Mouse (Mus musculus) MEL (cell line): Measurements from ENCODE around the gene Dhrs13. TPM values are rescaled to one million over a fixed set of nuclear protein-coding genes. Genes with fewer than 3 reads are reported as not detected.

Source experiments
- DNase-seq: peaks from one replicate; pipeline ENCODE4 v3.0.0; 2011; ENCODE audit warnings: low read depth, low spot score
- H3K27ac ChIP-seq: 2 replicates; pipeline ENCODE4 v1.5.1; 2012; ENCODE audit warnings: low read depth, mild to moderate bottlenecking, control low read depth, low read length, moderate library complexity; ENCODE audit not compliant: control insufficient read depth
- H3K27me3 ChIP-seq, 2 experiments: fragments of 150-350 bp in 1 of 2; sonication (generic) in 1 of 2; 2 replicates each; pipeline ENCODE4 v1.6.1; 2012; ENCODE audit warnings: low read length in 2 of 2, mild to moderate bottlenecking in 2 of 2, improper control_type of control experiment in 1 of 2, moderate library complexity in 1 of 2; ENCODE audit not compliant: insufficient read depth in 2 of 2, control insufficient read depth in 1 of 2
- H3K36me3 ChIP-seq, 2 experiments: 2 replicates each; pipeline ENCODE4 v1.6.1; 2012 to 2014; ENCODE audit warnings: low read length in 2 of 2, improper control_type of control experiment in 1 of 2, inconsistent platforms in 1 of 2, mild to moderate bottlenecking in 1 of 2; ENCODE audit not compliant: insufficient read depth in 2 of 2, control insufficient read depth in 1 of 2
- H3K4me1 ChIP-seq, 2 experiments: fragments of 150-350 bp in 1 of 2; sonication (generic) in 1 of 2; 2 replicates each; pipeline ENCODE4 v1.6.1; 2012; ENCODE audit warnings: low read length in 2 of 2, improper control_type of control experiment in 1 of 2, mild to moderate bottlenecking in 1 of 2; ENCODE audit not compliant: insufficient read depth in 2 of 2, control insufficient read depth in 1 of 2
- H3K4me3 ChIP-seq, 2 experiments: fragments of 150-350 bp in 1 of 2; sonication (generic) in 1 of 2; 2 replicates each; pipeline ENCODE4 v1.5.1; 2012; ENCODE audit warnings: low read depth in 2 of 2, low read length in 2 of 2, mild to moderate bottlenecking in 2 of 2, moderate library complexity in 2 of 2, control low read depth in 1 of 2, improper control_type of control experiment in 1 of 2; ENCODE audit not compliant: control insufficient read depth in 1 of 2, insufficient read depth in 1 of 2
- H3K79me2 ChIP-seq: 2 replicates; pipeline ENCODE4 v1.6.1; 2012; ENCODE audit warnings: mild to moderate bottlenecking, low read length, moderate library complexity; ENCODE audit not compliant: control insufficient read depth, poor library complexity, insufficient read depth
- H3K9ac ChIP-seq: 2 replicates; pipeline ENCODE4 v1.6.1; 2012; ENCODE audit warnings: low read depth, mild to moderate bottlenecking, control low read depth, low read length, moderate library complexity; ENCODE audit not compliant: control insufficient read depth, poor library complexity, severe bottlenecking
- H3K9me3 ChIP-seq: fragments of 150-350 bp; sonication (generic); replicated peaks from 2 replicates; pipeline ENCODE4 v1.6.1; 2012; ENCODE audit warnings: mild to moderate bottlenecking, low read length, improper control_type of control experiment, moderate library complexity; ENCODE audit not compliant: insufficient read depth
- CHD1 ChIP-seq: IDR thresholded peaks from 2 replicates; pipeline ENCODE4 v1.6.1; 2012; ENCODE audit warnings: low read depth, mild to moderate bottlenecking, inconsistent platforms, low read length, improper control_type of control experiment
- CHD2 ChIP-seq: IDR thresholded peaks from 2 replicates; pipeline ENCODE4 v1.6.1; 2011; ENCODE audit warnings: low read length, improper control_type of control experiment
- CTCF ChIP-seq, 3 experiments: IDR thresholded peaks in 2 of 3; conservative IDR thresholded peaks in 1 of 3; 2 replicates each; pipeline ENCODE4 v1.5.1; 2011 to 2012; ENCODE audit warnings: low read length in 3 of 3, low read depth in 2 of 3, mild to moderate bottlenecking in 2 of 3, improper control_type of control experiment in 1 of 3, inconsistent platforms in 1 of 3, mixed read lengths in 1 of 3, moderate library complexity in 1 of 3; ENCODE audit not compliant: control insufficient read depth in 1 of 3, insufficient read depth in 1 of 3, poor library complexity in 1 of 3, severe bottlenecking in 1 of 3
- EP300 ChIP-seq, 2 experiments: IDR thresholded peaks; 2 replicates each; pipeline ENCODE4 v1.6.1; 2011; ENCODE audit warnings: improper control_type of control experiment in 2 of 2, low read length in 2 of 2, low read depth in 1 of 2, mild to moderate bottlenecking in 1 of 2
- ETS1 ChIP-seq: IDR thresholded peaks from 2 replicates; pipeline ENCODE4 v1.6.1; 2012; ENCODE audit warnings: low read depth, mild to moderate bottlenecking, inconsistent platforms, low read length, improper control_type of control experiment, moderate library complexity
- GABPA ChIP-seq: IDR thresholded peaks from 2 replicates; pipeline ENCODE4 v1.6.1; 2012; ENCODE audit warnings: low read depth, mild to moderate bottlenecking, inconsistent platforms, low read length, improper control_type of control experiment, moderate library complexity
- GATA1 ChIP-seq: IDR thresholded peaks from 2 replicates; pipeline ENCODE4 v1.6.1; 2011; ENCODE audit warnings: low read depth, low read length, improper control_type of control experiment
- HCFC1 ChIP-seq: IDR thresholded peaks from 2 replicates; pipeline ENCODE4 v1.6.1; 2012; ENCODE audit warnings: low read depth, mild to moderate bottlenecking, inconsistent platforms, low read length, improper control_type of control experiment, moderate library complexity
- JUND ChIP-seq: IDR thresholded peaks from 2 replicates; pipeline ENCODE4 v1.6.1; 2011; ENCODE audit warnings: low read depth, mild to moderate bottlenecking, improper control_type of control experiment, low read length
- MAFK ChIP-seq: IDR thresholded peaks from 2 replicates; pipeline ENCODE4 v1.6.1; 2011; ENCODE audit warnings: low read depth, mild to moderate bottlenecking, low read length, improper control_type of control experiment, borderline replicate concordance
- MAZ ChIP-seq: IDR thresholded peaks from 2 replicates; pipeline ENCODE4 v1.6.1; 2012; ENCODE audit warnings: low read depth, mild to moderate bottlenecking, inconsistent platforms, low read length, improper control_type of control experiment
- MEF2A ChIP-seq: IDR thresholded peaks from 2 replicates; pipeline ENCODE4 v1.6.1; 2014; ENCODE audit warnings: low read depth, mild to moderate bottlenecking, inconsistent platforms, low read length, improper control_type of control experiment; ENCODE audit not compliant: poor library complexity, insufficient replicate concordance, severe bottlenecking; ENCODE audit errors: extremely low read depth
- MXI1 ChIP-seq: IDR thresholded peaks from 2 replicates; pipeline ENCODE4 v1.6.1; 2011; ENCODE audit warnings: mild to moderate bottlenecking, low read depth, low read length, improper control_type of control experiment
- MYB ChIP-seq: IDR thresholded peaks from 2 replicates; pipeline ENCODE4 v1.6.1; 2011; ENCODE audit warnings: mild to moderate bottlenecking, low read depth, low read length, improper control_type of control experiment
- MYC ChIP-seq: IDR thresholded peaks from 2 replicates; pipeline ENCODE4 v1.6.1; 2011; ENCODE audit warnings: low read depth, mild to moderate bottlenecking, low read length, improper control_type of control experiment, moderate library complexity
- NELFE ChIP-seq: IDR thresholded peaks from 2 replicates; pipeline ENCODE4 v1.6.1; 2011; ENCODE audit warnings: low read depth, low read length, improper control_type of control experiment
- NRF1 ChIP-seq: IDR thresholded peaks from 2 replicates; pipeline ENCODE4 v1.6.1; 2014; ENCODE audit warnings: low read depth, mild to moderate bottlenecking, inconsistent platforms, low read length, improper control_type of control experiment, moderate library complexity; ENCODE audit not compliant: poor library complexity, insufficient read depth, severe bottlenecking
- POLR2A ChIP-seq, 2 experiments: IDR thresholded peaks; 2 replicates each; pipeline ENCODE4 v1.6.1; 2011 to 2012; ENCODE audit warnings: low read length in 2 of 2, mild to moderate bottlenecking in 2 of 2, control low read depth in 1 of 2, improper control_type of control experiment in 1 of 2, low read depth in 1 of 2, moderate library complexity in 1 of 2; ENCODE audit not compliant: control insufficient read depth in 1 of 2, insufficient read depth in 1 of 2, poor library complexity in 1 of 2
- POLR2AphosphoS2 ChIP-seq: IDR thresholded peaks from 2 replicates; pipeline ENCODE4 v1.6.1; 2011; ENCODE audit warnings: low read length, improper control_type of control experiment
- POLR2AphosphoS5 ChIP-seq: IDR thresholded peaks from 2 replicates; pipeline ENCODE4 v1.6.1; 2012; ENCODE audit warnings: low read depth, borderline replicate concordance, mild to moderate bottlenecking, inconsistent platforms, low read length, moderate library complexity, mixed read lengths
- RAD21 ChIP-seq: IDR thresholded peaks from 2 replicates; pipeline ENCODE4 v1.6.1; 2011; ENCODE audit warnings: mild to moderate bottlenecking, low read depth, low read length, improper control_type of control experiment
- RCOR1 ChIP-seq: IDR thresholded peaks from 2 replicates; pipeline ENCODE4 v1.6.1; 2012; ENCODE audit warnings: low read depth, mild to moderate bottlenecking, inconsistent platforms, low read length, improper control_type of control experiment
- SIN3A ChIP-seq: IDR thresholded peaks from 2 replicates; pipeline ENCODE4 v1.6.1; 2012; ENCODE audit warnings: low read length, improper control_type of control experiment, inconsistent platforms
- TAL1 ChIP-seq: IDR thresholded peaks from 2 replicates; pipeline ENCODE4 v1.6.1; 2012; ENCODE audit warnings: mild to moderate bottlenecking, inconsistent platforms, low read length, moderate library complexity, mixed read lengths
- TBP ChIP-seq: IDR thresholded peaks from 2 replicates; pipeline ENCODE4 v1.8.0; 2011; ENCODE audit warnings: low read depth, low read length, improper control_type of control experiment
- TCF12 ChIP-seq: IDR thresholded peaks from 2 replicates; pipeline ENCODE4 v1.6.1; 2014; ENCODE audit warnings: low read depth, mild to moderate bottlenecking, inconsistent platforms, low read length, improper control_type of control experiment, moderate library complexity
- UBTF ChIP-seq: IDR thresholded peaks from 2 replicates; pipeline ENCODE4 v1.6.1; 2012; ENCODE audit warnings: low read depth, mild to moderate bottlenecking, inconsistent platforms, low read length, improper control_type of control experiment, moderate library complexity, borderline replicate concordance; ENCODE audit not compliant: insufficient read depth
- USF1 ChIP-seq: IDR thresholded peaks from 2 replicates; pipeline ENCODE4 v1.6.1; 2014; ENCODE audit warnings: low read depth, mild to moderate bottlenecking, inconsistent platforms, low read length, improper control_type of control experiment, moderate library complexity
- ZC3H11A ChIP-seq: IDR thresholded peaks from 2 replicates; pipeline ENCODE4 v1.6.1; 2012; ENCODE audit warnings: low read depth, mild to moderate bottlenecking, inconsistent platforms, low read length, improper control_type of control experiment
- ZKSCAN1 ChIP-seq: IDR thresholded peaks from 2 replicates; pipeline ENCODE4 v1.6.1; 2012; ENCODE audit warnings: low read depth, mild to moderate bottlenecking, inconsistent platforms, low read length, improper control_type of control experiment, moderate library complexity
- ZMIZ1 ChIP-seq: IDR thresholded peaks from 2 replicates; pipeline ENCODE4 v1.6.1; 2012; ENCODE audit warnings: low read depth, mild to moderate bottlenecking, inconsistent platforms, low read length, improper control_type of control experiment, moderate library complexity
- ZNF384 ChIP-seq: IDR thresholded peaks from 2 replicates; pipeline ENCODE4 v1.6.1; 2012; ENCODE audit warnings: low read depth, mild to moderate bottlenecking, inconsistent platforms, low read length, improper control_type of control experiment
- polyA plus RNA-seq, 2 experiments: library from polyadenylated mRNA; stranded (reverse) in 1 of 2; unstranded in 1 of 2; fragments of >175 nt in 1 of 2; fragments of >200 nt in 1 of 2; gene quantifications; 2 replicates each; pipeline versions ENCODE4 v1.2.1 to v1.2.4; 2012; ENCODE audit warnings: low replicate concordance in 2 of 2, low read depth in 1 of 2; ENCODE audit not compliant: insufficient read length in 2 of 2, insufficient read depth in 1 of 2, missing spikeins in 1 of 2
- total RNA-seq: library from RNA; depleted of rRNA; stranded (reverse); fragments of 300-350 nt; gene quantifications from 2 replicates; pipeline ENCODE4 v1.2.3, GENCODE M21; 2012

Dhrs13 gene
- total and polyA plus RNA-seq, 3 experiments, result 27.9 to 36.7 TPM; not detected in 1

DNA sequence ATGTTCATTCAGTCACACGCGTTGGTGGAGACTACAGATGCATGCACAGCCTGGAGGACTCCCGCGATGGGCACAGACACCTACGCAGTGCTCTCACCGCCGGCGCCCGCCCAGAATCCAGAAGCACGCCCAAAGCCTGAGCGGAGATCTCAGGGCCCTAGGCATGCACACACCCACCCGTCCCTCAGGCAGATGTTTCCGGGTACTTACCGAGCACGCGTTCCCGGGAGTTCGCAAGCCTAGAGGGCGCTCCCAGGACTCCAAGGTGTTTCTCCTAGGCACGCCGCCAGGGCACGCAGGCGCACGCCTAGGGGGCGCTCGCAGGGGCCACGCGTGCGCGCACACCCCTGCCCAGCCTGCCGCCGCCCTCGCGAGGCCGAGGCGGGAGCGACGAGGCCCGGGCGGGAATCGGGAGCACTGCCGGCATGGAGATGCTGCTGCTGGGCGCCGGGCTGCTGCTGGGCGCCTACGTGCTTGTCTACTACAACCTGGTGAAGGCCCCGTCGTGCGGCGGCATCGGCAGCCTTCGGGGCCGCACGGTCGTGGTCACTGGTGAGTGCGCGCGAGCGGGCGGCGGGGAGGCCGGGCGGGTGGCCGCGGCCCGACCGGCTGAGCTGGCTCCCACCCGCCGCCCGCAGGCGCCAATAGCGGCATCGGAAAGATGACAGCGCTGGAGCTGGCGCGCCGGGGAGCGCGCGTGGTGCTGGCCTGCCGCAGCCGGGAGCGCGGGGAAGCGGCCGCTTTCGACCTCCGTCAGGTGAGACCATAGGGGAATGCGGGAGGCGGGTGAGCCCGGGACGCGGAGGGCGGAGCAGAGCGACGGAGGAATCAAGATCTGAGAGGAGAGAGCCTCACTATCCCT lies at the start of gene Dhrs13 (continued):
- TF ChIP-seq CHD1 (no peak), RAD21 (peak; percentile 20; the same call in 1 of the 2 replicates), MEF2A (no peak), NELFE (peak; percentile 76), ZNF384 (no peak)
- TF ChIP-seq, all 39 proteins: peak for 22

- Histone ChIP-seq H3K4me3 (peak within 1 kb of the TSS; percentile 88 to 93), H3K36me3 (peaks cover 4 to 24% of the 10 kb centered on the region in 2 experiments), H3K9me3 (no peaks in the 10 kb centered on the region), H3K27ac (peak within 1 kb of the TSS; percentile 94), H3K4me1 (peaks cover 0 to 15% of the 10 kb centered on the region in 2 experiments; a peak in 2 of 4 replicates), H3K9ac (peak within 1 kb of the TSS; percentile 98), H3K27me3 (peaks cover 0 to 2% of the 10 kb centered on the region in 2 experiments; a peak in 1 of 4 replicates), H3K79me2 (peaks cover 44% of the 10 kb centered on the region)
- peak; percentile 100 for DNase-seq
- TF ChIP-seq MYB, result no peak
- TF ChIP-seq RCOR1, result no peak
- no peak for TF ChIP-seq CHD1
- TF ChIP-seq MAFK, result no peak
- TF ChIP-seq EP300 (IDR thresholded peaks at IDR 0.05; ENCODE audit: low read depth in 1 of 2, low read length in 2 of 2), result no peak
- TF ChIP-seq UBTF, result no peak
- peak; percentile 78 for TF ChIP-seq ZMIZ1
- no peak for TF ChIP-seq MEF2A
- no peak for TF ChIP-seq GATA1
- TF ChIP-seq MXI1, result peak; percentile 81
- TF ChIP-seq POLR2A (IDR thresholded peaks at IDR 0.05; ENCODE audit: control insufficient read depth in 1 of 2, insufficient read depth in 1 of 2, low read depth in 1 of 2, low read length in 2 of 2, poor library complexity in 1 of 2), result peak; percentile 83 to 95
- TF ChIP-seq TBP, result peak; percentile 21; the same call in 1 of the 2 replicates
- TF ChIP-seq MYC, result no peak
- TF ChIP-seq POLR2AphosphoS2, result no peak; the same call in 1 of the 2 replicates
- no peak for TF ChIP-seq ZKSCAN1
- peak; percentile 82 for TF ChIP-seq CHD2
- TF ChIP-seq TCF12, result peak; percentile 67
- peak; percentile 95 for TF ChIP-seq NELFE
- no peak for TF ChIP-seq ZC3H11A
- TF ChIP-seq USF1, result peak; percentile 59
- TF ChIP-seq ETS1, result peak; percentile 27; the same call in 1 of the 2 replicates
- TF ChIP-seq HCFC1, result peak; percentile 94
- no peak for TF ChIP-seq POLR2AphosphoS5
- peak; percentile 46; the same call in 1 of the 2 replicates for TF ChIP-seq MAZ
- no peak; the same call in 1 of the 2 replicates for TF ChIP-seq SIN3A
- no peak for TF ChIP-seq JUND
- TF ChIP-seq TAL1, result no peak
- no peak; the same call in 1 of the 2 replicates for TF ChIP-seq GABPA
- no peak for TF ChIP-seq RAD21
- TF ChIP-seq NRF1, result peak; percentile 84
- TF ChIP-seq CTCF (IDR thresholded peaks at IDR 0.05 in 2 of 3, conservative IDR thresholded peaks at IDR 0.05 in 1 of 3; ENCODE audit: control insufficient read depth in 1 of 3, insufficient read depth in 1 of 3, low read depth in 2 of 3, low read length in 3 of 3, poor library complexity in 1 of 3, severe bottlenecking in 1 of 3), result no peak
Measured at GRCm38 (mm10) chr11:77982441-77982905, 49.6 kb upstream of the Dhrs13 start, which contains the start of gene Phf12. Gene Phf12 (plus strand): TSS chr11:77982754.
